Comparison of ENCODE assay signal across 35 mouse cellular contexts in genomic region chr9:34980516-34981265, GRCm38 (mm10).
"Had no signal": no experiment of that assay in that cellular context is flagged by ENCODE, and none has a peak within 500 bp of the region (broad histone marks: within the 10 kb centered on the region; RNA-seq: fewer than 3 reads in every experiment).

No protein-coding gene starts in this region.

- H3K9ac ChIP-seq: heart, embryonic 12.5 days; heart, embryonic 13.5 days; heart, embryonic 15.5 days; hindbrain, embryonic 12.5 days; hindbrain, embryonic 13.5 days; hindbrain, embryonic 14.5 days; hindbrain, embryonic 15.5 days; intestine, embryonic 15.5 days; kidney, embryonic 15.5 days had no signal

- H3K4me1 ChIP-seq: heart, embryonic 10.5 days; heart, embryonic 12.5 days; heart, embryonic 15.5 days; hindbrain, embryonic 13.5 days had no signal

- H3K4me3 ChIP-seq: heart, embryonic 10.5 days; heart, embryonic 12.5 days; heart, embryonic 13.5 days; heart, embryonic 15.5 days; hindbrain, embryonic 10.5 days; hindbrain, embryonic 12.5 days; hindbrain, embryonic 13.5 days; hindbrain, embryonic 15.5 days; intestine, embryonic 15.5 days; kidney, embryonic 15.5 days; layer of hippocampus, adult 2 months; left cerebral cortex, adult 2 months had no signal

- H3K27ac ChIP-seq: heart, embryonic 10.5 days; heart, embryonic 13.5 days; heart, embryonic 15.5 days; hindbrain, embryonic 10.5 days; hindbrain, embryonic 12.5 days; hindbrain, embryonic 13.5 days; hindbrain, embryonic 14.5 days; hindbrain, embryonic 15.5 days; hindbrain, postnatal 0 days; intestine, embryonic 15.5 days; kidney, embryonic 15.5 days; kidney, postnatal 0 days; layer of hippocampus, adult 2 months; left cerebral cortex, adult 2 months had no signal

- H3K36me3 ChIP-seq: heart, embryonic 10.5 days; heart, embryonic 12.5 days; heart, embryonic 13.5 days; heart, embryonic 15.5 days; hindbrain, embryonic 10.5 days; hindbrain, embryonic 12.5 days; hindbrain, embryonic 13.5 days; hindbrain, embryonic 15.5 days; intestine, embryonic 15.5 days; kidney, embryonic 15.5 days had no signal

- H3K27me3 ChIP-seq: heart, embryonic 15.5 days; hindbrain, embryonic 12.5 days; hindbrain, embryonic 15.5 days; kidney, embryonic 15.5 days had no signal

- H3K9me3 ChIP-seq: heart, embryonic 10.5 days; heart, embryonic 13.5 days; heart, embryonic 15.5 days; hindbrain, embryonic 10.5 days; hindbrain, embryonic 12.5 days; hindbrain, embryonic 13.5 days; hindbrain, embryonic 15.5 days; intestine, embryonic 15.5 days; kidney, embryonic 15.5 days had no signal

- ATAC-seq: hindbrain, embryonic 16.5 days; hindbrain, postnatal 0 days; inflammation-experienced regulatory T-cells, adult 6 months; intestine, embryonic 15.5 days; intestine, embryonic 16.5 days; intestine, postnatal 0 days had no signal

- DNase-seq: heart, postnatal 10 days; heart, postnatal 14 days; heart, postnatal 36 days; heart, postnatal 4 days; kidney, adult 11 months; kidney, adult 18-20 months; kidney, adult 2 months; kidney, adult 8-10 months; kidney, adult 9 months; kidney, postnatal 10 days; kidney, postnatal 14 days; kidney, postnatal 25 days; kidney, postnatal 36 days; kidney, postnatal 4 days; layer of hippocampus, adult 9-11 months; layer of hippocampus, postnatal 36 days had no signal

- H3K4me2 ChIP-seq: heart, embryonic 12.5 days; heart, embryonic 13.5 days; heart, embryonic 15.5 days; hindbrain, embryonic 12.5 days; hindbrain, embryonic 13.5 days; hindbrain, embryonic 14.5 days; hindbrain, embryonic 15.5 days; intestine, embryonic 15.5 days; kidney, embryonic 15.5 days had no signal
